ENCODE assay signal across 21 mouse cellular contexts in the genomic region with DNA sequence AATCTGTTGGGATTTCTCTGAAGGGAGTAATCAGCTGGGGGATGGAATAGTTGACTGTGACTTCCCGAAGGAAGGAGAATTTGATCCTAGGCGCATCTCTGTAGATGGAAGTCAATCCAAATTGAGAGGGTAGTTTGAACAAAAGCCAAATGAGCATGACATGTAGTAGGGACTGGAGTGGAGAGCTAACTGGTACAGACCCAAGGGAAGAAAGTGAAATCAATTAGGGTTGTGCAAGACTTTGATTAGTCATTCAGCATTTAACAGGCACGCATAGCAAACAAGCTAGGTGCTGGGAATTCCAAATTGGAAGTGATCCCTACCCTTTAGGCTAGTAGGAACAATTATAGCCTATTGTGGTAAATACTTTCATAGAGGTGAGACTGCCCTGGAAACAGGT. TPM values are rescaled to one million over a fixed set of nuclear protein-coding genes. Genes with fewer than 3 reads are reported as not detected.
DNase-seq lines count a peak whose midpoint lies in the region; ATAC-seq and TF ChIP-seq lines count a peak whose summit lies in the region.
"Had no signal": no experiment of that assay in that cellular context is flagged by ENCODE, and none has a peak within 500 bp of the region (broad histone marks: within the 10 kb centered on the region; RNA-seq: fewer than 3 reads in every experiment).

No protein-coding gene starts in this region.

- WGBS in heart, adult 2 months: 67% methylated on average over 3 of the region's 3 CpGs
- WGBS in heart, embryonic 12.5 days: 91% methylated on average over 3 of the region's 3 CpGs

- DNase-seq in adrenal gland, adult (ENCODE audit: inconsistent age in 2 of 2, low spot score in 1 of 2): peak; percentile 4 to 73
- no peak for DNase-seq in adrenal gland, postnatal 10 days
- DNase-seq in heart, adult 2 months: no peak
- DNase-seq in MN1 (ENCODE audit: low spot score): peak; percentile 34
- DNase-seq in skeletal muscle tissue, adult 2 months (ENCODE audit: low read depth, low spot score): peak; percentile 51
- no peak for DNase-seq in ovary, postnatal 36 days (ENCODE audit: low spot score)
- DNase-seq: adrenal gland, adult 8-10 months; cerebellum, adult 11 months; cerebellum, adult 8-10 months; cerebellum, postnatal 14 days; embryo, embryonic 11 days; gastrocnemius, postnatal 25 days; heart, adult 11 months; kidney, adult 11 months had no signal

- no peak for TF ChIP-seq CTCF in heart, adult 2 months (IDR thresholded peaks at IDR 0.05)

- H3K4me3 ChIP-seq in heart, adult 2 months: no peak overlapping the region
- H3K4me3 ChIP-seq in heart, embryonic 12.5 days: no peak overlapping the region
- H3K4me3 ChIP-seq: embryonic facial prominence, embryonic 15.5 days; erythroblast, embryonic 14.5 days; forebrain, embryonic 15.5 days; heart, embryonic 13.5 days; hindbrain, embryonic 13.5 days had no signal

- H3K79me2 ChIP-seq in heart, adult 2 months (replicated peaks; ENCODE audit: control insufficient read depth, insufficient read depth, low read length): peaks cover 7% of the 10 kb centered on the region

- peaks cover 20% of the 10 kb centered on the region for H3K4me1 ChIP-seq in heart, adult 2 months (ENCODE audit: control insufficient read depth, insufficient read depth, low read length)
- H3K4me1 ChIP-seq in heart, embryonic 12.5 days (replicated peaks): peaks cover 30% of the 10 kb centered on the region

- no peaks in the 10 kb centered on the region for H3K27me3 ChIP-seq in heart, adult 2 months (ENCODE audit: control insufficient read depth, insufficient read depth, low read length)
- H3K27me3 ChIP-seq in heart, embryonic 12.5 days (replicated peaks): no peaks in the 10 kb centered on the region
- H3K27me3 ChIP-seq: embryonic facial prominence, embryonic 15.5 days; heart, embryonic 13.5 days had no signal

- intact Hi-C loops in heart, adult 2 months (cut with DNase I): no loop called here

- no peak for TF ChIP-seq EP300 in heart, adult 2 months (IDR thresholded peaks at IDR 0.05; ENCODE audit: insufficient read depth, low read depth, low read length)

- TF ChIP-seq POLR2A in heart, adult 2 months (IDR thresholded peaks at IDR 0.05; ENCODE audit: insufficient read depth, low read depth, low read length): no peak

- no peak for ATAC-seq in heart, embryonic 12.5 days (ENCODE audit: insufficient number of reproducible peaks, low FRiP score)
- ATAC-seq: forebrain, embryonic 15.5 days; hindbrain, postnatal 0 days had no signal

- H3K9me3 ChIP-seq in heart, embryonic 12.5 days (replicated peaks): no peaks in the 10 kb centered on the region
- H3K9me3 ChIP-seq: embryonic facial prominence, embryonic 15.5 days; forebrain, embryonic 15.5 days; heart, embryonic 13.5 days; hindbrain, embryonic 13.5 days had no signal

- H3K27ac ChIP-seq in heart, adult 2 months: peak overlapping the region; percentile 45
- no peak overlapping the region for H3K27ac ChIP-seq in heart, embryonic 12.5 days (ENCODE audit: poor library complexity, severe bottlenecking)
- H3K27ac ChIP-seq: embryonic facial prominence, embryonic 15.5 days; forebrain, embryonic 15.5 days; heart, embryonic 13.5 days; hindbrain, embryonic 13.5 days; hindbrain, postnatal 0 days had no signal

- H3K9ac ChIP-seq in heart, adult 2 months (ENCODE audit: low read depth, low read length): no peak overlapping the region
- no peak overlapping the region for H3K9ac ChIP-seq in heart, embryonic 12.5 days
- H3K9ac ChIP-seq: embryonic facial prominence, embryonic 15.5 days; forebrain, embryonic 15.5 days; heart, embryonic 13.5 days; hindbrain, embryonic 13.5 days had no signal

- H3K36me3 ChIP-seq in heart, adult 2 months (ENCODE audit: control insufficient read depth, insufficient read depth, low read length): peaks cover 5% of the 10 kb centered on the region; the same call in 1 of the 2 replicates
- no peaks in the 10 kb centered on the region for H3K36me3 ChIP-seq in heart, embryonic 12.5 days
- H3K36me3 ChIP-seq: embryonic facial prominence, embryonic 15.5 days; forebrain, embryonic 15.5 days; heart, embryonic 13.5 days; hindbrain, embryonic 13.5 days had no signal

- H3K4me2 ChIP-seq in heart, embryonic 12.5 days: no peak overlapping the region
- H3K4me2 ChIP-seq: embryonic facial prominence, embryonic 15.5 days; forebrain, embryonic 15.5 days; heart, embryonic 13.5 days; hindbrain, embryonic 13.5 days had no signal

RNA-seq across cellular contexts. Expression of gene Sntb2, which starts 6.3 kb away (rescaled TPM):
- 10 to 100 TPM; 23.5 to 30.0 TPM for total RNA-seq in adrenal gland, postnatal 10 days (2021)
- 10 to 100 TPM; 10.0 to 10.7 TPM for total RNA-seq in heart, adult 2 months (2021)
- 4.5 and 8.8 TPM in 2 replicates for polyA plus RNA-seq in heart, adult 2 months (2012; rRNA removed)
- polyA plus RNA-seq in heart, embryonic 12.5 days (2016; fragmentation: Nextera tagmentation; extraction: Ambion mirVana): 11.5 and 12.2 TPM in 2 replicates

RNA-seq across cellular contexts. Expression of gene Utp4, which starts 48.4 kb away (rescaled TPM):
- 10 to 100 TPM; 36.2 to 40.8 TPM for total RNA-seq in adrenal gland, postnatal 10 days (2021)
- 10 to 100 TPM; 21.3 to 22.3 TPM for total RNA-seq in heart, adult 2 months (2021)
- polyA plus RNA-seq in heart, adult 2 months (2012; rRNA removed): 17.8 and 25.2 TPM in 2 replicates
- 46.6 and 47.0 TPM in 2 replicates for polyA plus RNA-seq in heart, embryonic 12.5 days (2016; fragmentation: Nextera tagmentation; extraction: Ambion mirVana)

Comparison
In these comparisons a context has a peak if more than half of its experiments do, and no peak if none do; other contexts are left out.
1. DNase-seq: peak in adrenal gland, adult (2 of 2), MN1 (single experiment) and skeletal muscle tissue, adult 2 months (single experiment); none in adrenal gland, postnatal 10 days (single experiment), heart, adult 2 months (0 of 2) and ovary, postnatal 36 days (single experiment).